Mouse (Mus musculus) thymus, adult 2 months (tissue): ENCODE results near the gene Bcl7c.
A peak's percentile ranks its signal among the peaks of the same experiment; 100 is the strongest.

Experiments
- CTCF ChIP-seq: fragments of 200-500 bp; IDR thresholded peaks from 2 replicates; pipeline ENCODE4 v1.5.1; 2012; ENCODE audit warnings: mild to moderate bottlenecking, control low read depth, low read length, moderate library complexity, borderline replicate concordance; ENCODE audit not compliant: control insufficient read depth, poor library complexity, insufficient read depth; ENCODE audit errors: extremely low read depth
- POLR2A ChIP-seq: fragments of 200-500 bp; IDR thresholded peaks from 2 replicates; pipeline ENCODE4 v1.6.1; 2012; ENCODE audit warnings: mild to moderate bottlenecking, low read length, control low read depth, moderate library complexity; ENCODE audit not compliant: control insufficient read depth, poor library complexity, insufficient read depth; ENCODE audit errors: extremely low read depth

DNA sequence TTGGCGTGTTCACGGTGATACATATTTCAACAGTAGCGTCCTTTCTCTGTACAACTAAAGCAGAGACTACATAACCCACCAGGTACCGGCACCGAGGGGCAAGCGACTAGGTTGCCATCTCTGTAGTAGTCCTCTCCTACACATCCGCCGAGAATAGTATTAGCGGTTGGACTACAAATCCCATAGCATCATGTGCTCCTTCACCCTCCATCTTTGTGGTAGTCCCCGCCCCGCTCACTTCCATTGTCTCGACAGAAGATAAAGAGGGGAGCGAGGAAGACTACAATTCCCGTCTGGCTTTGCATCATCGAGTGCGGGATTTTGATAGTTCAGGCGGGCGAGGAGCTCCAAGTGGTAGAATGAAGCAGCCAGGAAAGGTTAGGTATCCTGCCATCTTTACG lies 36.5 kb upstream of the Bcl7c start:
- TF ChIP-seq CTCF: no peak
- peak; percentile 9; the same call in 1 of the 2 replicates for TF ChIP-seq POLR2A
